Comparison of ENCODE assay signal across 31 mouse cellular contexts in genomic region chr14:25868706-25869105, GRCm38 (mm10). TPM values are rescaled to one million over a fixed set of nuclear protein-coding genes. Genes with fewer than 3 reads are reported as not detected.
A peak's percentile ranks its signal among the peaks of the same experiment; 100 is the strongest.
DNase-seq lines count a peak whose midpoint lies in the region; ATAC-seq and TF ChIP-seq lines count a peak whose summit lies in the region.
"Had no signal": no experiment of that assay in that cellular context is flagged by ENCODE, and none has a peak within 500 bp of the region (broad histone marks: within the 10 kb centered on the region; RNA-seq: fewer than 3 reads in every experiment).

No protein-coding gene starts in this region.

- H3K4me1 ChIP-seq in hindbrain, embryonic 10.5 days (replicated peaks), result peaks cover 23% of the 10 kb centered on the region
- H3K4me1 ChIP-seq in hindbrain, embryonic 13.5 days (replicated peaks), result peaks cover 17% of the 10 kb centered on the region
- peaks cover 5% of the 10 kb centered on the region for H3K4me1 ChIP-seq in ES-Bruce4 (ENCODE audit: control insufficient read depth, insufficient read depth, low read length)
- peaks cover 53% of the 10 kb centered on the region for H3K4me1 ChIP-seq in intestine, embryonic 16.5 days (ENCODE audit: control insufficient read depth, insufficient read depth, low read length)
- H3K4me1 ChIP-seq: midbrain, embryonic 12.5 days had no signal

- no peaks in the 10 kb centered on the region for H3K36me3 ChIP-seq in hindbrain, embryonic 10.5 days
- no peaks in the 10 kb centered on the region for H3K36me3 ChIP-seq in hindbrain, embryonic 13.5 days
- H3K36me3 ChIP-seq in ES-Bruce4 (ENCODE audit: control insufficient read depth, insufficient read depth, low read length, poor library complexity, severe bottlenecking), result peaks cover 4% of the 10 kb centered on the region; the same call in 1 of the 2 replicates
- H3K36me3 ChIP-seq in intestine, embryonic 16.5 days (ENCODE audit: control insufficient read depth, insufficient read depth, low read length), result peaks cover 4% of the 10 kb centered on the region; the same call in 1 of the 2 replicates
- H3K36me3 ChIP-seq: embryonic facial prominence, embryonic 13.5 days; hindbrain, embryonic 15.5 days; limb, embryonic 15.5 days; midbrain, embryonic 12.5 days; neural tube, embryonic 15.5 days had no signal

- no peak overlapping the region for H3K4me2 ChIP-seq in hindbrain, embryonic 13.5 days
- H3K4me2 ChIP-seq in intestine, embryonic 16.5 days (ENCODE audit: low read depth, low read length), result no peak overlapping the region
- H3K4me2 ChIP-seq: embryonic facial prominence, embryonic 13.5 days; forebrain, embryonic 13.5 days; heart, embryonic 11.5 days; hindbrain, embryonic 15.5 days; limb, embryonic 15.5 days; midbrain, embryonic 12.5 days; neural tube, embryonic 15.5 days had no signal

- H3K27ac ChIP-seq in gastrocnemius, adult 2 months, result peak overlapping the region; percentile 94
- H3K27ac ChIP-seq in hindbrain, embryonic 10.5 days, result peak overlapping the region; percentile 40; the same call in 1 of the 2 replicates
- H3K27ac ChIP-seq in hindbrain, embryonic 13.5 days, result no peak overlapping the region
- peak overlapping the region; percentile 36; the same call in 1 of the 2 replicates for H3K27ac ChIP-seq in ES-Bruce4 (ENCODE audit: insufficient read depth, low read length)
- H3K27ac ChIP-seq in intestine, embryonic 16.5 days (ENCODE audit: low read length), result peak overlapping the region; percentile 65
- H3K27ac ChIP-seq: embryonic facial prominence, embryonic 13.5 days; forebrain, embryonic 13.5 days; hindbrain, embryonic 15.5 days; left cerebral cortex, adult 2 months; limb, embryonic 15.5 days; midbrain, embryonic 12.5 days; neural tube, embryonic 15.5 days had no signal

- H3K4me3 ChIP-seq in gastrocnemius, adult 2 months, result peak overlapping the region; percentile 13; the same call in 1 of the 2 replicates
- H3K4me3 ChIP-seq in hindbrain, embryonic 10.5 days, result no peak overlapping the region
- no peak overlapping the region for H3K4me3 ChIP-seq in hindbrain, embryonic 13.5 days
- no peak overlapping the region for H3K4me3 ChIP-seq in ES-Bruce4 (ENCODE audit: low read depth, low read length)
- no peak overlapping the region for H3K4me3 ChIP-seq in intestine, embryonic 16.5 days (ENCODE audit: low read length)
- H3K4me3 ChIP-seq: embryonic facial prominence, embryonic 13.5 days; erythroblast, embryonic 14.5 days; forebrain, embryonic 13.5 days; hindbrain, embryonic 15.5 days; left cerebral cortex, adult 2 months; limb, embryonic 15.5 days; midbrain, embryonic 12.5 days; neural tube, embryonic 15.5 days had no signal

- DNase-seq in gastrocnemius, adult 2 months, result no peak
- DNase-seq in gastrocnemius, postnatal 36 days, result no peak
- no peak for DNase-seq in hindbrain, embryonic 10.5 days (ENCODE audit: low spot score)
- no peak for DNase-seq in adrenal gland, postnatal 14 days
- DNase-seq: cerebellum, adult 18-20 months; cerebellum, postnatal 14 days; gastrocnemius, postnatal 10 days; heart, postnatal 14 days; kidney, postnatal 25 days; right cerebral cortex, adult 18-20 months; right cerebral cortex, postnatal 4 days; thymus, adult 2 months; thymus, postnatal 4 days had no signal

- no peak for TF ChIP-seq POLR2A in ES-Bruce4 (IDR thresholded peaks at IDR 0.05; ENCODE audit: insufficient read depth, low read length)

- H3K9me3 ChIP-seq in hindbrain, embryonic 10.5 days, result no peaks in the 10 kb centered on the region
- no peaks in the 10 kb centered on the region for H3K9me3 ChIP-seq in hindbrain, embryonic 13.5 days
- no peaks in the 10 kb centered on the region for H3K9me3 ChIP-seq in ES-Bruce4 (replicated peaks; ENCODE audit: control insufficient read depth, insufficient read depth, low read length, poor library complexity, severe bottlenecking)
- no peaks in the 10 kb centered on the region for H3K9me3 ChIP-seq in intestine, embryonic 16.5 days (ENCODE audit: control insufficient read depth, low read length)
- H3K9me3 ChIP-seq: embryonic facial prominence, embryonic 13.5 days; forebrain, embryonic 13.5 days; hindbrain, embryonic 15.5 days; limb, embryonic 15.5 days; midbrain, embryonic 12.5 days; neural tube, embryonic 15.5 days had no signal

- no peak for TF ChIP-seq EP300 in ES-Bruce4 (IDR thresholded peaks at IDR 0.05; ENCODE audit: insufficient read depth, low read depth, low read length)

- 67% methylated on average over 4 of the region's 4 CpGs for WGBS in hindbrain, embryonic 10.5 days
- WGBS in hindbrain, embryonic 13.5 days, result 69% methylated on average over 3 of the region's 4 CpGs
- 87% methylated on average over 3 of the region's 4 CpGs for WGBS in intestine, embryonic 16.5 days

- intact Hi-C loops in gastrocnemius, adult 2 months (cut with DNase I), result no loop called here
- intact Hi-C loops in gastrocnemius, postnatal 36 days (cut with DNase I), result no loop called here

- H3K9ac ChIP-seq in hindbrain, embryonic 13.5 days, result no peak overlapping the region
- H3K9ac ChIP-seq in ES-Bruce4 (ENCODE audit: low read depth, poor library complexity, severe bottlenecking), result no peak overlapping the region
- H3K9ac ChIP-seq in intestine, embryonic 16.5 days (ENCODE audit: low read depth, low read length), result peak overlapping the region; percentile 32; the same call in 1 of the 2 replicates
- H3K9ac ChIP-seq: embryonic facial prominence, embryonic 13.5 days; forebrain, embryonic 13.5 days; hindbrain, embryonic 15.5 days; limb, embryonic 15.5 days; midbrain, embryonic 12.5 days; neural tube, embryonic 15.5 days had no signal

- no peaks in the 10 kb centered on the region for H3K27me3 ChIP-seq in hindbrain, embryonic 10.5 days (ENCODE audit: insufficient read depth, poor library complexity, severe bottlenecking)
- no peaks in the 10 kb centered on the region for H3K27me3 ChIP-seq in hindbrain, embryonic 13.5 days
- no peaks in the 10 kb centered on the region for H3K27me3 ChIP-seq in ES-Bruce4 (ENCODE audit: control insufficient read depth, insufficient read depth, low read length, poor library complexity, severe bottlenecking)
- H3K27me3 ChIP-seq in intestine, embryonic 16.5 days (replicated peaks; ENCODE audit: control insufficient read depth, insufficient read depth, low read length), result no peaks in the 10 kb centered on the region
- H3K27me3 ChIP-seq: embryonic facial prominence, embryonic 13.5 days; forebrain, embryonic 13.5 days; hindbrain, embryonic 15.5 days; limb, embryonic 15.5 days; midbrain, embryonic 12.5 days; neural tube, embryonic 15.5 days had no signal

- no peak for TF ChIP-seq CTCF in gastrocnemius, adult 2 months (IDR thresholded peaks at IDR 0.05)
- no peak for TF ChIP-seq CTCF in ES-Bruce4 (IDR thresholded peaks at IDR 0.05; ENCODE audit: low read depth, low read length)

- ATAC-seq in hindbrain, embryonic 13.5 days (ENCODE audit: low FRiP score), result no peak
- no peak for ATAC-seq in intestine, embryonic 16.5 days
- ATAC-seq: activated CD4-positive, CD25-positive, alpha-beta regulatory T cell, adult 4 months; CD4-positive, CD25-positive, alpha-beta regulatory T cell, adult 4 months; forebrain, embryonic 13.5 days had no signal

RNA-seq across cellular contexts. Expression of gene Anxa11, which starts 26.8 kb away (rescaled TPM):
- 10 to 100 TPM; 97.4 to 99.1 TPM for total RNA-seq in gastrocnemius, adult 2 months (2021)
- 10 to 100 TPM; 90.7 to 93.7 TPM for total RNA-seq in gastrocnemius, postnatal 36 days (2021)
- polyA plus RNA-seq in hindbrain, embryonic 10.5 days (2016; fragmentation: Nextera tagmentation; extraction: Ambion mirVana), result 4.2 and 4.4 TPM in 2 replicates
- polyA plus RNA-seq in hindbrain, embryonic 13.5 days (2015; fragmentation: Nextera tagmentation; extraction: Ambion mirVana), result 3.1 and 3.4 TPM in 2 replicates
- polyA plus RNA-seq in ES-Bruce4 (2011; ENCODE audit: insufficient read depth, insufficient read length, low read depth, missing spikeins), result 106 and 109 TPM in 2 replicates
- 95.3 and 105 TPM in 2 replicates for polyA plus RNA-seq in intestine, embryonic 16.5 days (2015; fragmentation: Nextera tagmentation; extraction: Ambion mirVana)
- 51.1 and 59.2 TPM in 2 replicates for total RNA-seq in adrenal gland, postnatal 14 days (2021)

RNA-seq across cellular contexts. Expression of gene Plac9a, which starts 34.2 kb away (rescaled TPM):
- 1 to 10 TPM; 2.6 to 3.6 TPM for total RNA-seq in gastrocnemius, adult 2 months (2021)
- 1 to 10 TPM; 2.1 to 2.9 TPM for total RNA-seq in gastrocnemius, postnatal 36 days (2021)
- polyA plus RNA-seq in hindbrain, embryonic 10.5 days (2016; fragmentation: Nextera tagmentation; extraction: Ambion mirVana), result not detected in 2 replicates
- not detected in 2 replicates for polyA plus RNA-seq in hindbrain, embryonic 13.5 days (2015; fragmentation: Nextera tagmentation; extraction: Ambion mirVana)
- 13.9 and 17.1 TPM in 2 replicates for polyA plus RNA-seq in ES-Bruce4 (2011; ENCODE audit: insufficient read depth, insufficient read length, low read depth, missing spikeins)
- 0.86 and 1.9 TPM in 2 replicates for polyA plus RNA-seq in intestine, embryonic 16.5 days (2015; fragmentation: Nextera tagmentation; extraction: Ambion mirVana)
- 2.7 and 6.5 TPM in 2 replicates for total RNA-seq in adrenal gland, postnatal 14 days (2021)
- total RNA-seq: left cerebral cortex, adult 2 months; left cerebral cortex, postnatal 36 days; MEL had no signal
- polyA plus RNA-seq: activated CD4-positive, CD25-positive, alpha-beta regulatory T cell, adult 4 months; CD4-positive, CD25-positive, alpha-beta regulatory T cell, adult 4 months; embryonic facial prominence, embryonic 13.5 days; erythroblast, embryonic 14.5 days; forebrain, embryonic 13.5 days; heart, embryonic 11.5 days; hindbrain, embryonic 15.5 days; intestine, embryonic 14.5 days; limb, embryonic 15.5 days; liver, embryonic 16.5 days; midbrain, embryonic 12.5 days; neural tube, embryonic 15.5 days; thymus, adult 2 months had no signal

RNA-seq across cellular contexts. Expression of gene Tmem254a, which starts 58.8 kb away (rescaled TPM):
- total RNA-seq in gastrocnemius, adult 2 months (2021), result under 1 TPM; 0.15 to 0.50 TPM
- total RNA-seq in gastrocnemius, postnatal 36 days (2021), result under 1 TPM; 0.27 to 0.56 TPM
- polyA plus RNA-seq in hindbrain, embryonic 10.5 days (2016; fragmentation: Nextera tagmentation; extraction: Ambion mirVana), result 1.9 and 3.9 TPM in 2 replicates
- polyA plus RNA-seq in hindbrain, embryonic 13.5 days (2015; fragmentation: Nextera tagmentation; extraction: Ambion mirVana), result 2.9 and 3.0 TPM in 2 replicates
- polyA plus RNA-seq in ES-Bruce4 (2011; ENCODE audit: insufficient read depth, insufficient read length, low read depth, missing spikeins), result 9.0 and 12.3 TPM in 2 replicates
- polyA plus RNA-seq in intestine, embryonic 16.5 days (2015; fragmentation: Nextera tagmentation; extraction: Ambion mirVana), result 5.2 and 5.9 TPM in 2 replicates
- total RNA-seq in adrenal gland, postnatal 14 days (2021), result 3.9 and 5.7 TPM in 2 replicates

Comparison
In these comparisons a context has a peak if more than half of its experiments do, and no peak if none do; other contexts are left out.
1. RNA of gene Anxa11, which starts 26.8 kb away (polyA plus RNA-seq): 106 to 109 TPM in ES-Bruce4 and 95.3 to 105 TPM in intestine, embryonic 16.5 days; 4.2 to 4.4 TPM in hindbrain, embryonic 10.5 days and 3.1 to 3.4 TPM in hindbrain, embryonic 13.5 days; every median in the first group is over 10 times any median in the second.